Mouse (Mus musculus) megakaryocyte-erythroid progenitor cell, adult 5 weeks (primary cell): ENCODE results near the gene 4930578G10Rik. TPM values are rescaled to one million over a fixed set of nuclear protein-coding genes. Genes with fewer than 3 reads are reported as not detected.

ENCODE experiments used
- polyA plus RNA-seq: library from polyadenylated mRNA; stranded (reverse); fragments of >175 nt; gene quantifications from 2 replicates; pipeline ENCODE4 v1.2.3, GENCODE M21; 2012

Gene 4930578G10Rik
- polyA plus RNA-seq = not detected in 2 replicates

DNA sequence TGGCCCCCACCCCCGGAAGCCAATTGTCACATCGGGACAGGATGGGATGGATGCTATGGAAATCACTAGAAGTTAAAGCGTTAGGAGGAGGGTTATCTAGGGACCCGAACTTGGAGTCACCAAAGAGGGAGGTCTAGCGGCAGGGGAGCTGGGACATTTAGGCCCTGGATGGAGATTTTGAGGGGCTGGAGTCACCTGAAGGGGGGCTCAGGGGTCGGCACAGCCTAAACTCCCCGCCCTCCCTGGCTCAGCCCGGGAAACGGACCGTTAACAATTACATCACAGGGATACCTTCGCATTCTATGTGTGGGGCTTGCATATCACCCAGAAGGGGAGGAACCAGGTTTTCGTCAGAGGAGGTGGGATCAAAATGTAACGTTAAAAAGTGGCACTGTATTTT, at the start of gene 4930578G10Rik:
4930578G10Rik (plus strand) TSS at position 301 of the 400 bp plus-strand sequence.

DNA sequence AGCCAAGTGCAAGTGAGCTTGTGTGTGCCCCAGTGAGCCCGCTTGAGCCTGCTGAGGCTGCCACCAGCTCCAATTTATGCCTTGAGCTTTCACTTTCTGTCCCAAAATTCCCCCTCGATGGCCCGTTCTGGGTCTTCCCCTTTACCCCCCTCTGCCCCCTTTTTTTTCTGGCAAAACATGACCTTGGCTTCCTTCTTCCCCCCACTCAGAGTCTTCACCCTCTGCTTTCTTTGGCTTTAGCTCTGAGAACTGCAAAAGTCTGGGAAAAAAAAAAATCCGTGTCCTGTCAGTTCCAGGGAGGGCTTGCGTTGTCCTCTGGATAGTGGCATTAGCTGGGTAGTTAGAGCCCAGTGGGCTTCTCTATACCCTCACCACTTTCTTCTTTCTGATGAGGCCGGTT, 21.1 kb downstream of the 4930578G10Rik start, which contains the start of gene Ccl19:
Ccl19 (minus strand) TSS at position 101 of the 400 bp plus-strand sequence.

DNA sequence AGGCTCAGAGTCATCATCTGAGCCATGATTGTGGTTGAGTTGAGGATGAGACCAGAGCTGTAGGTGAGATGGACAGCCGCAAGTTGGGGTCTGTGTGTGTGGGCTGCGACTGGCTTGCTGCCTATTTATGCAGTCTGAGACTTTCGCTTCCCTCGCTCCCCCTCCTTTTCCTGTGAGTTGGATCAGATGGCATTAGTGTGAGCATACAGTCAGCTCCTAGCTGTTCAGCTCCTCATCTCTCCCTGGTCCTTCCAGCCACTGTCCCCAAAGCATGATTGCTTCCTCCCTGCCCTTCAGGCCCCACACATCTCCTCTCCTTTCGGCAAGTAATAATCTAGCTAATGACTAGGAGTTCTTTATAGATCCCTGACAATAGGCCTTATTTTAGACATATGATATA, 38.5 kb downstream of the 4930578G10Rik start, which contains the start of gene Ccl21a:
Ccl21a (minus strand) TSS at position 101 of the 400 bp plus-strand sequence.

DNA sequence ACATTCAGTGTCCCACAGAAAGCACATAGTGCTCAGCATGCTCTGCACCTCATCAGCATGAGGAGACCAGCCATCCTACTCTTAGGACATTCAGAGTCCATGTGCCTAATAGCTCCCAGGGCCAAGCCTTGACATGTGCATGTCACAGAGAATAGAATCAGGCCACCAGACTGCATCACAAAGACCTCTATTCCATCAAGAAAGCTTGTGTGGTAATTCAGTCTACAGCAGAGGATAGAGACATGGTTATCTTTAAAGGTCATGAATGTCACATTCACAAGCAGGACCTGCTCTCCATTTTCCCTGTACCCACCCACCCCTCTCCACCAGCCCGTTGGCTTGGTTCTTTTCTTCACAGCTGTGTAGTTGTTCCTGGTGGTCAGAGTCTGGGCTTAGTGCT, 118.4 kb downstream of the 4930578G10Rik start, which contains the start of gene Fam205a1:
Fam205a1 (minus strand) TSS at position 101 of the 400 bp plus-strand sequence.

DNA sequence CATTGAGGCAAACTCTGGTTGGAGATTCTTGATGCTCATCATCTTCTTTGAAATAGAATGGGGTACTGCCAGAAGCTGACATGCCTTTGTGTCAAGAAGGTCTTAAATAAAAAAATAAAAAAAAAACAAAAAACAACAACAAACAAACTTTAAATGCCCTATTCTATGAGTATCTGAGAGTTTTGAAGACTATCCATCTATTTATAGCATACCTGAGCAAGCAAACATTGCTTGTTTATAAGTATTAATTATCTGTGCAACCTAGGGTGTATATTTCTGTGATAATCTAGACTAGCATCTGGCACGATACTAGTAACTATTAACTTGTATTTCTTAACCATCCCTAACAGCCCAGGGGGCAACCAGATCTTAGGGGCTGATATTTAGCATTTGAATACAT, 121.3 kb downstream of the 4930578G10Rik start, which contains the start of gene Gm12394:
Gm12394 (minus strand) TSS at position 101 of the 400 bp plus-strand sequence.

DNA sequence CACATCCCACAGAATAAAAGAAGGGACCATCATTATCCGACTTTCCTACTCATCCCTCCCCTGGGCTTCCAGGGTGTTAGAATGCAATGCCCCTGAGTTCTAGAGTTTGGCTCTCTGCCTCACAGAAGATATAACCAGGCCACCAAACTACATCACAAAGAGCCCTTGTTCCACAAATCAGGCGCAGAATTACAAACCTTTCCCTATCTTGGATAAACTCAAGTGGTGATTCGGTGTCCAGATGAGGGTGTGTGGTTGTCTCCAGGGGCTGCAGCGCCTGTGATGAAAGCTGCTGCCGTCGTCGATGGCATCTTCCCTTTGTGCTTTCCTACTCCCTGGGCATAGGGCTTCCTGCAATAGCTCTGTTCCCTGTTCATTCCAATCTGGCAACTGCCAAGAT, 138.8 kb downstream of the 4930578G10Rik start, which contains the start of gene Fam205c:
Fam205c (minus strand) TSS at position 101 of the 400 bp plus-strand sequence.

Other genes with a start within 250 kb of the 4930578G10Rik start
- gene Fam205a2, start 207.4 kb upstream of the 4930578G10Rik start, polyA plus RNA-seq = not detected in 2 replicates
- not detected in 2 replicates for gene Gm10591, start 123.3 kb upstream of the 4930578G10Rik start, polyA plus RNA-seq
- not detected in 2 replicates for gene Gm2564, start 105.8 kb upstream of the 4930578G10Rik start, polyA plus RNA-seq
- gene Ccl27b, start 80.3 kb upstream of the 4930578G10Rik start, polyA plus RNA-seq = not detected in 2 replicates
- not detected in 2 replicates for gene Il11ra2, start 73.7 kb upstream of the 4930578G10Rik start, polyA plus RNA-seq
- gene Ccl19, start 21.0 kb downstream of the 4930578G10Rik start, polyA plus RNA-seq = not detected in 2 replicates
- not detected in 2 replicates for gene Ccl21a, start 38.4 kb downstream of the 4930578G10Rik start, polyA plus RNA-seq
- 0.05 TPM in 1 of 2 replicates, not detected in the other for gene Fam205a1, start 118.3 kb downstream of the 4930578G10Rik start, polyA plus RNA-seq
- gene Gm12394, start 121.2 kb downstream of the 4930578G10Rik start, polyA plus RNA-seq = not detected in 2 replicates
- not detected in 2 replicates for gene Fam205c, start 138.7 kb downstream of the 4930578G10Rik start, polyA plus RNA-seq
- gene Phf24, start 181.1 kb downstream of the 4930578G10Rik start, polyA plus RNA-seq = 0.01 and 0.08 TPM in 2 replicates
- 1.9 and 5.4 TPM in 2 replicates for gene Dnajb5, start 214.3 kb downstream of the 4930578G10Rik start, polyA plus RNA-seq
- gene 1700022I11Rik, start 234.1 kb downstream of the 4930578G10Rik start, polyA plus RNA-seq = not detected in 2 replicates